Mouse (Mus musculus): ENCODE data around the gene Kcnq2. TPM values are rescaled to one million over a fixed set of nuclear protein-coding genes. Genes with fewer than 3 reads are reported as not detected.

The Kcnq2 gene
- total RNA-seq, 2 experiments from 2014 or later: 3.2 to 4.4 TPM

- peak in 1 of 2 experiments; percentile 25 for DNase-seq
Observed at GRCm38 (mm10) chr2:181147546-181148317, 12.6 kb upstream of the Kcnq2 start.

- no peak for DNase-seq
Observed at GRCm38 (mm10) chr2:181146976-181147545, 12.0 kb upstream of the Kcnq2 start.

DNA sequence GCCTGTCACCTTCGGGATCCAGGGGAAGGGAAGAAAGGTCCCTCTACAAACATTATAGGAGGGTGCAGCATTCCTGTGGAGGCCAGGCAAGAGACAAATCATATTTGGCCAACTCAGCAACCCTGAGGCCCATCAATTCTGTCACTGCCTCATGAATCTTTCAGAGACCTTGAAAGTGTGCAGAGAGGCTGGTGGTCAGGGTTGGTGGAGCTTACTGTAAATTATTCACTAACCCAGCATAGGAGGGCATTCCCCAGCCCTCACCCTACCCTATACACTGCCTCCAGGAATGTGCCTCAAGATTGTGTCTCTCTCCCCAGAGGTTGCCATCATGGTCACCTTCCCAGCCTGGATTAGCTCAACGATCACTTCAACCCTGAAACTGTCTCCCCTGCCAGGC is 9.6 kb upstream of the Kcnq2 start:
- DNase-seq: no peak

DNA sequence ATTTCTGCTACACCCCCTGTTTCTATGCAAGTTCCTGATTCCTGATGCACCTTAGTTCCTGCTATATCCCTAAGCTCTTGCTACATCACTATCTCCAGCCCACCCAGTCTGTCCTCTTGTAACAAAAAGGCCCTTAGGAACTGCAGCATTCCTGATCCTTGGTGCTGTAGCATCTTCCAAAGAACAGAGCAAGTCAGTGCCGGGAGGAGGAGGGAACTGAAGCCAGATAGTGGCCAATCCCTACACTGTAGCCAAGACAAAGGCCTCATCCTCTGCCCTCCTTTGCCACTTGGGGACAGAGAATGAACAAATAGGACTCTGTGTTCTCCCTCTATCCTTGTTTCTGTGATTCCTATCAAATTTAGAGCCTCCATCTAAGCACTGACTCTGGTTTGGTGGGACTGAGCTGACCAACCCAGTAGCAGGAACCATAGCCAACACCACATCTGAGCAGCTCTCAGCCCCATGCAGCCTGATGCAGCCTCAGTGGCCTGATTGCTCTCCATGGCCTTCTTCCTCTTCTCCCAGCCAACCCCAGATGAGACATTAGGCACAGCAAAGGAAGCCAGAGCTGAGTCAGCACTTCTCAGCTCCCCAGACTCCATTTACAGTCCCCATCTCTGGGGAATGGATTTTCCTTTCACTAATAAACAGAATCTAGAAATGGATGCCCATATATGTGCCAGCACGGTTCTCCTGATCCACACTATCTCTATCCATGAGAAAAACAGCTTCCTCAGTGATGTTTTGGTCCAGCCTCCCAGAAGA is 8.6 kb upstream of the Kcnq2 start:
- DNase-seq: no peak

DNA sequence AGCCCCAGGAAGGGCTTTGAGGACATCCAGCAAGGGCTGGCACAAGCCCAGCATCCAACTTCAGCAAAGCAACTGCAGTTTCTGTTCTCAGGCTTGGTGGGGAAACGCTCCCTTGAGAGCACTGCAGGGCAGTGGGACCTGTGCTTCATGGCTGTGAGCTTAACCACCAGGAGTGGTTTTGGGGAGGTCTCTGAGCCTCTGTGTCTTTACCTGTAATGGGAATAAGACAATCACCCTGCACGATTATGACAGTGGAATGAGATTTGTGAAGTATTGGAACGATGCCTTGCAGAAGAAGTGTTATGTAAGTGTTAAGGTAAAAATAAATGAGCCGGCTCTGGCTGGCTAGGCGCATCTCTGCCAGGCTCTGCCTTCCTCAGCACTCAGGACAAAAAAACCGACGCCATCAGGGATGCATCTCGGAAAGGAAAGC is 7.6 kb upstream of the Kcnq2 start:
- DNase-seq: no peak

DNA sequence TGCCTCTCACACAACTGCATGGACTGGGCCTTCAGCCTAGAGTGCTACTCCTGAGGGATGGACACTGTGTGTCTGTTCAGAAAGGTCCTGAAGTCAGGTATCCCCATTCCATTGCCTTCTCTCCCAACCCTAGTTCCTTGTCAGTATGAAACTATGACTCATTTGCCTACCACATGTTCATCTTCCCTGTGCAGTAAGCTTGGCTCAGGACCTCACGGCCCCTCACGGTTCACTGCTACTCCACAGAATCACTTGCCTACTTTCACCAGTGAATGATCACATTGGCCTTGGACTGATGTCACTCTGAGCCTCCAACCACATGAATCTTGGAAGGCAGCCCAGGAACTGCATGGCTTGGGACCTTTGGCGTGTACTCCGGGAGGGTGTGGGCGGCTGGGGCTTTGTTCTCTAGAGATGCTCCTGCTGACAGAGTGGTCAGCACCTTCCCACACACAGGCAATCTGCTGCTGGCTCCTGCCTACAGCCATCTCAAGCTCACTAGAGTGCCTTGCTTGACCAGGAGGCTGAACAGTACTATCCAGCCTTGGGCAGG is 4.6 kb upstream of the Kcnq2 start:
- DNase-seq: peak; percentile 40 to 58

GRCm38 (mm10) chr2:181136934-181137333 is 1.8 kb upstream of the Kcnq2 start:
- peak; percentile 72 to 77 for DNase-seq

- DNase-seq: no peak
Observed at GRCm38 (mm10) chr2:181135446-181135818, 332 bp upstream of the Kcnq2 start.

DNA sequence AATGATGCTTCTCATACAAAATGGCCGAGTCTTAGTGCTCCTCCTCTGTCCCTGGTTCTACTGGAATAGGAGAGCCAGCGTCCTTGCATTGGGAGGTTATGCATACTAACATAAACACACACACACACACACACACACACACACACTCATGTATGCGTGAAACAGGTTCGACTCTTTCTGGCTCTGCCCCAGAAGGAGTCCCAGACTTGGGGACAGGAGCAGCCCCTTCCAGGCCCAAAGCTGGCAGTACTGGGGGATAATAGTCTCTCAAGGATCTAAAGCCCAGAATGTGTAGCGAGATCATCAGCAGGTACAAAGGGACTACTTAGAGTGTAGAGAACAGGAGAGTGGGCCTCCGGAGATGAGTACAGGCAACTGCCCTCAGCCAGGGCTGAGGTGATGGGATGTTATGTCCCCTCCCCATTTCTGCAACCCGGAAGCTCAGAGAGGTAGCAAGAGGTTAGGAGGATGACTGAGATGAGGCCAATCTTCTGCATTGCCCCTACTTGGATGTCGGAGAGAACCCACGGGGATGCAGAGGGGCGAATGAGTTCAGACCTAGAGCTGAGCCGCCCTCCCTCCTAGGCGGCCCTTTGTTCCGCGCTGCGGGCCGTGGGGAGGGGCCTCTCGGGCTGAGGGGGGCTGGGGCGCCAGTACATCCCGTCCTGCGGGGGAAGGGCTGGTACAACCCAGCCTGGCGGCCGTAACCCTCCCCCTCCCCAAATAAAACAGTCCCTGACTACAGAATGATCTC is 1.1 kb downstream of the Kcnq2 start:
- DNase-seq: no peak

DNA sequence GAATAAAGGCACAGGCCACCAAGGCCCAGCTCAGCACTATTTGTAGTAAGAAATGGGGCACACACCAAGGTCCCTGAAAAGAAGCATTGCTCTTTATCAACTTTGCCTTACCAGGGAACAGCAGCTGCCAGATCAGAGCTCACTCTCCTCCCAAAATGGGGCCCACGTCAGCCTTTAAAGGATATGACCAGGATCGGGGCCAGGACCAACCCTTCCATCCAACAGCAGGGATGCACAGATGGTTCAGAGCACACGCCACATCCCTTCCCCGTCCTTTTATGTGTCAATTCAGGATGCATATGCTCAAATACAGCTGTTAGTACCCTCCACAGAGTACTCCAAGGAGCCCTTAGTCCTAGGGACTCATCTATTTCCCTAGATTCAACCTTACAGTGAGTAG is 4.9 kb downstream of the Kcnq2 start:
- no peak for DNase-seq

DNA sequence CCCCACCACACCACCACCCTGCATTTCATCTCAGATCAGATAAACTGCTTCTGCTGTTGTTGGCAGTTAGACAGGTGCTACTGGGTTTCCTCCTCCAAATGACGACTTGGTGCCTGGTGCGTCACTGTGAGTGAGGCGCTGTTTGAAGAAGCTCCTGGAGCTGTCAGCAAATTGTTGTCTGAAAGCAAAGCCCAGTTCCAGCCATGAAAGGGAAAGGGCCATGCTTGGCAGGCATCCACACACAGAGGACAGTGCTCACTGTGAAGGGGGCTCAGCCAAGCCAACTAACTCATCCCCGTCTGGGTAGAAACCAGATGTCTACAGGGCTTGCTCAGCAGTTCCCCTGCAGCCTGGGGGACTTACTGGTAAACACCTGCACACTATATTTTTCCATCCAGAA is 6.1 kb downstream of the Kcnq2 start:
- no peak for DNase-seq

GRCm38 (mm10) chr2:181127786-181128185 is 7.3 kb downstream of the Kcnq2 start:
- no peak for DNase-seq

DNA sequence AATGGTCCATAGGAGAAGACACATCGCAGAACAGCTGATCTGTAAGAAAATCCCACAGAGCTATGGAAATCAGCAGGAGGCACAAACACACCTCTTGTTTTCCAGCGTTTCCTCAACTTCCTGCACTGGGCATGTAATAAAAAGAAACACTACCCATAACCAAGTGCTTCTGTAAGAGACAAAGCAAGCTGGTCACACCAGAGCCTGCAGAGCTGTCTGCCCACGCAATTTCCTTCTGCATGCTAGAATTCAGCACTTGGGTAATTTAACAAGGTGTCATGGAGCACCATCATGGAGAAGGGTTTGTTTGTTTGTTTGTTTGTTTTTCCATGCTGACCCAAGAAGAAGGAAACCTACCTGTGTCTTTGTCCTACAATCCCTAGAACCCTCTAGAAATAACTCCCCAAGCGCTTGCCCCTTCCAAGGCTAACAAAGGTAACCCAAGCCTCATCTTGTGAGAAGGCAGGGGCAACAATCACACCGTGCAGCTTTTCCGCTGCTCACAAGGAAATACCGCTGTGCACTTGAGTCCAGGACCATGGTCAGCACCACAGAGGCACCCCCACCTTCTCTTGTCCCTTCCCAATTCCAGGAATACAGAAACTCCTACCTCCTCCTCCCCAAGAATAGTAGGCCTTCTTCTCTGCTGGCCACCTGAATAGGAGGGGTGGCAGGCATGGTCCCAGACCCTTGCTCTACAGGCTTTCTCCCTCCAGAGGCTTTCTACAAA is 9.2 kb downstream of the Kcnq2 start:
- peak in 1 of 2 experiments; percentile 27 for DNase-seq

- DNase-seq: no peak
Observed at GRCm38 (mm10) chr2:181122642-181123041, 12.5 kb downstream of the Kcnq2 start.

DNA sequence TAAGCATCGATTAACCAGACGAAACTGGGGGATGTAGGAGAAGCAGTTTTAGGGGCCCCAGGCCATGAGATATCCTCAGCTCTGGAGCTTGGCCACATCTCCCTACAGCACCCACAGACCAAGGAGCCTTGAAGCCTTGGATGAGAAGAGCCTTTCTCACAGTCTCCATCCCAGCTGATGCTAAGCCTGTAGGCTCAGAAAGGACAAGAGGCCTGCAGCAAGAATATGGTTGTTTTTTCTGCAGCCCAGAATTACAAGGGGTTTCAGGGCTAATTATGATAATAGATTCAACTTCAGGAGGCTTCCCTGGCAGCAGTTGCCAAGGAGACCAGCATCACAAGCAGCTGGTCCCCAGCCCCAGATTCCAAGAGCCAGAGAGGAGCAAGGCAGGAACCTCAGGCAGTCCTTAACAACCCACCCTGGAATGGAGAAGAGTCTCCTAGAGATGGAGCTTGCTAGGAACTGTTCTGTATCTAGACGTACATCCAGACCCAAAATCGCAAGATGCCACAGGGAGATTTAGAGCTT is 14.1 kb downstream of the Kcnq2 start:
- no peak for DNase-seq

- DNase-seq: peak in 1 of 2 experiments; percentile 6
Observed at GRCm38 (mm10) chr2:181119952-181120351, 15.1 kb downstream of the Kcnq2 start.

DNA sequence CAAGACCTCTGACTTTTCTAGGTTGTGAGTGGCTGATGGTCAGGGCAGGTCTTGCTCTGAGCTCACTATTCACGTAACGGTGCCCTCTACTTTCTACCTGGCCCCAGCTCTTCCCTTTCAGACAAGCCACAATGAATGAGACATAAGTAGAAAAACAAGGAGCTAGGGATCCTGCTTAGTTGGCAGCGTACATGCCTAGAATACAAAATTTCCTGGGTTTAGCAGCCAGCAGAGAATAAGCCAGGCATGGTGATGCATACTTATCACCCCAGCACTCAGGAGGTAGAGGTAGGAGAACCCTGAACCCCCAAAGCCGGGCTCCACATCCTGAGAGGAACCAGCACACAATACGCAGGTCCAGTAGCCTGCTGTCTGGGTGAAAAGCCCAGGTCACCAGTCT is 18.7 kb downstream of the Kcnq2 start:
- no peak for DNase-seq

DNA sequence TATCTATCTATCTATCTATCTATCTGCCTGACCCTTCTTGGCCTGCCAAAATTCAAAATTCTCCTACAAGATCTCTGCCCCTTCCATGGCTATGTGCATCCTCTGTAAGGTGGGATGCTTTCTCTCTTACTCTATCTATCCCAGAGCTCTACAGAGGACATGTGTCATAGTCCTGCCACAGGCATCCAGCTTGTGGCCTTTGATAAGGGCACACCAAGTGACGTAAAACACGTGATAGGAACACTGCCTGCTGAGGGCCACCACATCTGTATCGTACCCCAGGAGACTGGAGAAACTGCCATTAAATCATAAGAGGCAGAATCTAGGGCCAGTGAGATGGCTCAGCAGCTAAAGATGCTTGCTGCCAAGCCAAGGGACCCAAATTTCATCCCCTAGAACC is 19.7 kb downstream of the Kcnq2 start:
- no peak for DNase-seq

DNA sequence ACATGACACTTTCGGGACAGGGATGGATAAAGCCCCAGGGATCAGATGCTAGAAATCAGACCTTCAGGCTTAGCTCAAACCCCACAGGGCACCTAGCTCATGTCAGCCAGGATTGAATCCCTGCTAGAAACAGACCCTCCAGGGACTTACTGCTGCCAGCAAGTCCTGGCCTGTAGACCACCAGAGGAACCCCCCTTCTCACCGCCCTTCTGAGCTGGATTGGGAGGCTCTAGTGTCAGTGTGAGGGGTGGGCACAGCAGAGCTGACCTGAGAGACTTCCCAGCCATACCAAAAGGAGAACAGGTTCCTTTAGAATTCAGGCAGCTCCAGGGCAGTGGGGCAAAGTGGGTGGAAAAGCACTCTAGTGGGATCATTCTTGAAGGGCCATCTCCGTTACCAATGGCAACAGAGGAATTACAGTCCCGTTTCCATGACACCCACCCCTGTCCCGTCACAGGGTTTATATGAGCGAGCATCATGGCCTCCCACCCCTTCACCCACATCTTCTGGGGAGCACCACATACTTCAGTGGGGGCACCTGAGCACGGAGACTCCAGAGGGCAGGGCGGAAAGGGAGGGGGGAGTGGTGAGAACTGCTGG is 21.2 kb downstream of the Kcnq2 start:
- DNase-seq: no peak

- DNase-seq: no peak
Observed at GRCm38 (mm10) chr2:181111665-181112064, 23.4 kb downstream of the Kcnq2 start.

DNA sequence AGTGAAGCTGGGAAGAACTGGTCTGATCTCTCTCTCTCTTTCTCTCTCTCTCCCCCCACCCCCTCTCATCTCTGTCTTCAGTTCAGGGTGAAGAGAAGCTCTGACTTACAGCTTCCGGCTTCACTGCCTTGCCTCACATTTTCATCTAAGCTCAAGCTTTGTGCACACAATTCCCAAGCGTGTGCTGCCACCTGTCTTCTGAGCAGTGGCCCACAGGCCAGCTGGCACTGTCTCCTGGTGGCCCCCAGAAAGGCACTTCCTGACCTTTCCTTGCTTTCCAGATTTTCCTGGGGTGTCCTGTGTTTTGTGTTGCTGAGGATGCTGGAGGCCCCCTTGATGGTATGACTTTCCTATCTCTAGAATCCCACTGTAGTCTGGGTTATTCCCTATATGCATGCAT is 31.0 kb downstream of the Kcnq2 start:
- DNase-seq: no peak

Data from adrenal gland, postnatal 36 days (tissue).